Mouse (Mus musculus) hindbrain, embryonic 12.5 days (tissue): ENCODE data around the gene Cym. TPM values are rescaled to one million over a fixed set of nuclear protein-coding genes. Genes with fewer than 3 reads are reported as not detected.

ENCODE experiments used
- ATAC-seq: fragments of 200-750 bp; cut with Nextera tagmentation; 2 replicates; pipeline ENCODE4 v1.8.0; 2017; ENCODE audit warnings: moderate TSS enrichment; ENCODE audit not compliant: low FRiP score
- H3K27ac ChIP-seq: fragments of 300-500 bp; sonication (generic); 2 replicates; pipeline ENCODE4 v1.5.1; 2016; ENCODE audit warnings: mild to moderate bottlenecking
- H3K27me3 ChIP-seq: fragments of 300-500 bp; sonication (generic); 2 replicates; pipeline ENCODE4 v1.6.1; 2016; ENCODE audit warnings: mild to moderate bottlenecking
- H3K36me3 ChIP-seq: fragments of 300-500 bp; sonication (generic); 2 replicates; pipeline ENCODE4 v1.6.1; 2016; ENCODE audit warnings: mild to moderate bottlenecking
- H3K4me1 ChIP-seq: fragments of 300-500 bp; sonication (generic); 2 replicates; pipeline ENCODE4 v1.6.1; 2016
- H3K4me2 ChIP-seq: fragments of 300-500 bp; sonication (generic); replicated peaks from 2 replicates; pipeline ENCODE4 v1.6.1; 2016; ENCODE audit warnings: mild to moderate bottlenecking
- H3K4me3 ChIP-seq: fragments of 300-500 bp; sonication (generic); 2 replicates; pipeline ENCODE4 v1.5.1; 2016; ENCODE audit warnings: mild to moderate bottlenecking
- H3K9ac ChIP-seq: fragments of 300-500 bp; sonication (generic); 2 replicates; pipeline ENCODE4 v1.6.1; 2016; ENCODE audit warnings: mild to moderate bottlenecking, moderate library complexity
- H3K9me3 ChIP-seq: fragments of 300-500 bp; sonication (generic); replicated peaks from 2 replicates; pipeline ENCODE4 v1.6.1; 2016; ENCODE audit warnings: mild to moderate bottlenecking
- WGBS: fragments of 180-500 bp; shearing (Covaris S2); methylation state at CpG from one replicate; pipeline ENCODE4 v1.1.7; 2016; 5-methylcytosine and 5-hydroxymethylcytosine counted together
- polyA plus RNA-seq: library from polyadenylated mRNA; unstranded; fragments of >200 nt; fragmentation: Nextera tagmentation; extraction: Ambion mirVana; gene quantifications from 2 replicates; pipeline ENCODE4 v1.2.1, GENCODE M21; 2016

Cym gene
- polyA plus RNA-seq, result not detected in 2 replicates

GRCm38 (mm10) chr3:107221608-107222007 lies at the start of gene Cym:
Cym (minus strand) TSS chr3:107221732.
- Histone ChIP-seq H3K27me3 (no peaks in the 10 kb centered on the region), H3K4me2 (no peak within 1 kb of the TSS), H3K27ac (no peak within 1 kb of the TSS), H3K36me3 (no peaks in the 10 kb centered on the region), H3K9me3 (no peaks in the 10 kb centered on the region), H3K4me1 (no peaks in the 10 kb centered on the region), H3K9ac (no peak within 1 kb of the TSS), H3K4me3 (no peak within 1 kb of the TSS)
- ATAC-seq, result no peak
- 80% methylated on average over 10 of the region's 10 CpGs for WGBS

GRCm38 (mm10) chr3:107266814-107267345 lies 45.3 kb upstream of the Cym start:
- Histone ChIP-seq H3K4me3 (no peak overlapping the region), H3K4me2 (no peak overlapping the region), H3K4me1 (peaks cover under 1% of the 10 kb centered on the region; the same call in 1 of the 2 replicates), H3K27me3 (0 out of 2 replicates have a peak, but pooled peaks cover 2% of the 10 kb centered on the region), H3K27ac (no peak overlapping the region), H3K36me3 (no peaks in the 10 kb centered on the region), H3K9me3 (no peaks in the 10 kb centered on the region), H3K9ac (no peak overlapping the region)
- ATAC-seq, result no peak
- 80% methylated on average over 2 of the region's 2 CpGs for WGBS

GRCm38 (mm10) chr3:107261851-107262165 lies 40.3 kb upstream of the Cym start:
- Histone ChIP-seq H3K4me1 (peaks cover 16% of the 10 kb centered on the region), H3K9me3 (no peaks in the 10 kb centered on the region), H3K4me3 (no peak overlapping the region), H3K9ac (no peak overlapping the region), H3K27ac (no peak overlapping the region), H3K36me3 (no peaks in the 10 kb centered on the region), H3K4me2 (no peak overlapping the region), H3K27me3 (no peaks in the 10 kb centered on the region)
- peak; percentile 32; the same call in 1 of the 2 replicates for ATAC-seq
- 38% methylated on average over 7 of the region's 7 CpGs for WGBS

GRCm38 (mm10) chr3:107260956-107261850 lies 39.7 kb upstream of the Cym start:
- Histone ChIP-seq H3K36me3 (no peaks in the 10 kb centered on the region), H3K4me3 (no peak overlapping the region), H3K27ac (peak overlapping the region; percentile 76; the same call in 1 of the 2 replicates), H3K9me3 (no peaks in the 10 kb centered on the region), H3K4me1 (peaks cover 18% of the 10 kb centered on the region), H3K9ac (no peak overlapping the region), H3K27me3 (no peaks in the 10 kb centered on the region), H3K4me2 (no peak overlapping the region)
- peak; percentile 80 for ATAC-seq
- WGBS, result 44% methylated on average over 8 of the region's 8 CpGs

- no peaks in the 10 kb centered on the region for H3K36me3 ChIP-seq
- no peaks in the 10 kb centered on the region for H3K9me3 ChIP-seq
- WGBS, result 66% methylated on average over 5 of the region's 5 CpGs
- H3K4me3 ChIP-seq, result no peak overlapping the region
- no peaks in the 10 kb centered on the region for H3K27me3 ChIP-seq
- H3K9ac ChIP-seq, result no peak overlapping the region
- H3K27ac ChIP-seq, result no peak overlapping the region
- peaks cover 18% of the 10 kb centered on the region for H3K4me1 ChIP-seq
- no peak for ATAC-seq
- no peak overlapping the region for H3K4me2 ChIP-seq
These were observed 36.4 kb upstream of the Cym start for GRCm38 (mm10) chr3:107257924-107258323.

- Histone ChIP-seq H3K9me3 (no peaks in the 10 kb centered on the region), H3K27me3 (no peaks in the 10 kb centered on the region), H3K9ac (no peak overlapping the region), H3K36me3 (no peaks in the 10 kb centered on the region), H3K27ac (peak overlapping the region; percentile 62; the same call in 1 of the 2 replicates), H3K4me1 (peaks cover 16% of the 10 kb centered on the region), H3K4me3 (no peak overlapping the region), H3K4me2 (no peak overlapping the region)
- 61% methylated on average over 7 of the region's 7 CpGs for WGBS
- ATAC-seq, result 0 out of 2 replicates have a peak, but pooled peaks have one; percentile 33
These were observed 35.2 kb upstream of the Cym start for GRCm38 (mm10) chr3:107256724-107257123.

GRCm38 (mm10) chr3:107255992-107256391 lies 34.5 kb upstream of the Cym start:
- ATAC-seq, result no peak
- no peaks in the 10 kb centered on the region for H3K36me3 ChIP-seq
- no peaks in the 10 kb centered on the region for H3K9me3 ChIP-seq
- H3K9ac ChIP-seq, result no peak overlapping the region
- H3K4me2 ChIP-seq, result no peak overlapping the region
- peak overlapping the region; percentile 62; the same call in 1 of the 2 replicates for H3K27ac ChIP-seq
- H3K27me3 ChIP-seq, result no peaks in the 10 kb centered on the region
- peaks cover 9% of the 10 kb centered on the region for H3K4me1 ChIP-seq
- no peak overlapping the region for H3K4me3 ChIP-seq
- 85% methylated on average over 3 of the region's 3 CpGs for WGBS

GRCm38 (mm10) chr3:107253925-107254324 lies 32.4 kb upstream of the Cym start:
- ATAC-seq, result no peak

GRCm38 (mm10) chr3:107252035-107252434 lies 30.5 kb upstream of the Cym start:
- WGBS, result 75% methylated on average over 4 of the region's 4 CpGs
- Histone ChIP-seq H3K4me1 (peaks cover 3% of the 10 kb centered on the region; the same call in 1 of the 2 replicates), H3K4me3 (no peak overlapping the region), H3K4me2 (no peak overlapping the region), H3K27ac (no peak overlapping the region), H3K9me3 (no peaks in the 10 kb centered on the region), H3K9ac (no peak overlapping the region), H3K27me3 (no peaks in the 10 kb centered on the region), H3K36me3 (no peaks in the 10 kb centered on the region)
- no peak for ATAC-seq

More at GRCm38 (mm10) chr3:107253925-107254324, 32.4 kb upstream of the Cym start:
- WGBS, result 81% methylated on average over 5 of the region's 5 CpGs
- Histone ChIP-seq H3K36me3 (no peaks in the 10 kb centered on the region), H3K9ac (no peak overlapping the region), H3K4me2 (no peak overlapping the region), H3K9me3 (no peaks in the 10 kb centered on the region), H3K27ac (no peak overlapping the region), H3K4me3 (no peak overlapping the region), H3K4me1 (peaks cover 3% of the 10 kb centered on the region; the same call in 1 of the 2 replicates), H3K27me3 (no peaks in the 10 kb centered on the region)

GRCm38 (mm10) chr3:107250320-107250719 lies 28.8 kb upstream of the Cym start:
- Histone ChIP-seq H3K9ac (no peak overlapping the region), H3K4me2 (no peak overlapping the region), H3K4me1 (no peaks in the 10 kb centered on the region), H3K36me3 (no peaks in the 10 kb centered on the region), H3K27ac (no peak overlapping the region), H3K27me3 (no peaks in the 10 kb centered on the region), H3K4me3 (no peak overlapping the region), H3K9me3 (no peaks in the 10 kb centered on the region)
- ATAC-seq, result no peak
- 76% methylated on average over 2 of the region's 2 CpGs for WGBS

GRCm38 (mm10) chr3:107249042-107249441 lies 27.5 kb upstream of the Cym start:
- Histone ChIP-seq H3K4me3 (no peak overlapping the region), H3K9ac (no peak overlapping the region), H3K27ac (no peak overlapping the region), H3K4me2 (no peak overlapping the region), H3K4me1 (no peaks in the 10 kb centered on the region), H3K36me3 (no peaks in the 10 kb centered on the region), H3K27me3 (no peaks in the 10 kb centered on the region), H3K9me3 (no peaks in the 10 kb centered on the region)
- ATAC-seq, result no peak
- WGBS, result 61% methylated on average over 3 of the region's 3 CpGs

- H3K9ac ChIP-seq, result no peak overlapping the region
- no peak overlapping the region for H3K4me3 ChIP-seq
- ATAC-seq, result no peak
- H3K36me3 ChIP-seq, result no peaks in the 10 kb centered on the region
- H3K4me2 ChIP-seq, result no peak overlapping the region
- 0 out of 2 replicates have a peak, but pooled peaks cover 5% of the 10 kb centered on the region for H3K27me3 ChIP-seq
- H3K4me1 ChIP-seq, result no peaks in the 10 kb centered on the region
- no peaks in the 10 kb centered on the region for H3K9me3 ChIP-seq
- 79% methylated on average over 6 of the region's 6 CpGs for WGBS
- H3K27ac ChIP-seq, result no peak overlapping the region
These were observed 25.3 kb upstream of the Cym start for GRCm38 (mm10) chr3:107246876-107247275.
